Mouse (Mus musculus) forebrain, embryonic 10.5 days (tissue): ENCODE results near the gene Cpsf3. TPM values are rescaled to one million over a fixed set of nuclear protein-coding genes. Genes with fewer than 3 reads are reported as not detected.

Source experiments
- polyA plus RNA-seq: library from polyadenylated mRNA; unstranded; fragments of >200 nt; fragmentation: Nextera tagmentation; extraction: Ambion mirVana; gene quantifications from 2 replicates; pipeline ENCODE4 v1.2.1, GENCODE M21; 2016

Gene Cpsf3
- polyA plus RNA-seq, 1 experiment from 2014 or later, result 139 TPM

Other genes with a start within 250 kb of the Cpsf3 start
- gene Itgb1bp1, start 893 bp downstream of the Cpsf3 start, polyA plus RNA-seq, result 38.7 and 44.2 TPM in 2 replicates
- 44.5 and 48.9 TPM in 2 replicates for gene Iah1, start 31.0 kb downstream of the Cpsf3 start, polyA plus RNA-seq
- 41.1 and 44.2 TPM in 2 replicates for gene Adam17, start 88.2 kb downstream of the Cpsf3 start, polyA plus RNA-seq
- 1,022 and 1,034 TPM in 2 replicates for gene Ywhaq, start 132.2 kb downstream of the Cpsf3 start, polyA plus RNA-seq